Mouse (Mus musculus) embryonic fibroblast, embryonic 13.5 days (primary cell): ENCODE measurements around the gene Pheta2. TPM values are rescaled to one million over a fixed set of nuclear protein-coding genes. Genes with fewer than 3 reads are reported as not detected.
"Not testable (repeated sequence)": the region's sequence is repeated elsewhere in the genome, so short reads cannot be mapped to it uniquely, and the experiment has no call there.

Source experiments
- H3K27ac ChIP-seq: 2 replicates; pipeline ENCODE4 v1.5.1; 2012; ENCODE audit warnings: low read length, control low read depth, inconsistent platforms; ENCODE audit not compliant: insufficient read depth
- H3K4me1 ChIP-seq: 2 replicates; pipeline ENCODE4 v1.6.1; 2011; ENCODE audit warnings: low read length; ENCODE audit not compliant: control insufficient read depth, insufficient read depth
- H3K4me3 ChIP-seq: 2 replicates; pipeline ENCODE4 v1.5.1; 2011; ENCODE audit warnings: mild to moderate bottlenecking, control low read depth, low read length; ENCODE audit not compliant: insufficient read depth
- CTCF ChIP-seq: IDR thresholded peaks from 2 replicates; pipeline ENCODE4 v1.5.1; 2011; ENCODE audit warnings: mild to moderate bottlenecking, control low read depth, low read length, moderate library complexity, borderline replicate concordance; ENCODE audit not compliant: insufficient read depth
- POLR2A ChIP-seq: IDR thresholded peaks from 2 replicates; pipeline ENCODE4 v1.6.1; 2011; ENCODE audit warnings: low read depth, mild to moderate bottlenecking, control low read depth, low read length, moderate library complexity
- polyA plus RNA-seq: library from polyadenylated mRNA; stranded (reverse); fragments of >200 nt; gene quantifications from 2 replicates; pipeline ENCODE4 v1.2.4, GENCODE M21; 2011; ENCODE audit warnings: low read depth; ENCODE audit not compliant: missing spikeins, insufficient read length

Gene Pheta2
- polyA plus RNA-seq, 1 experiment = 8.1 TPM

GRCm38 (mm10) chr15:82377701-82378100 lies 39.0 kb downstream of the Pheta2 start:
- H3K4me3 ChIP-seq = no peak overlapping the region
- H3K4me1 ChIP-seq = 0 out of 2 replicates have a peak, but pooled peaks cover 4% of the 10 kb centered on the region
- no peak overlapping the region for H3K27ac ChIP-seq
- TF ChIP-seq CTCF (no peak), POLR2A (no peak)

- Histone ChIP-seq H3K4me1 (0 out of 2 replicates have a peak, but pooled peaks cover 4% of the 10 kb centered on the region), H3K4me3 (no peak overlapping the region), H3K27ac (0 out of 2 replicates have a peak overlapping the region, but pooled peaks have one; percentile 20)
- no peak for TF ChIP-seq POLR2A
- no peak for TF ChIP-seq CTCF
These were observed 39.8 kb downstream of the Pheta2 start for GRCm38 (mm10) chr15:82378261-82379180.

- H3K4me3 ChIP-seq = peak overlapping the region; percentile 46
- 0 out of 2 replicates have a peak, but pooled peaks cover 4% of the 10 kb centered on the region for H3K4me1 ChIP-seq
- no peak for TF ChIP-seq CTCF
- TF ChIP-seq POLR2A = no peak
- H3K27ac ChIP-seq = no peak overlapping the region
These were observed 40.7 kb downstream of the Pheta2 start for GRCm38 (mm10) chr15:82379511-82379870.

GRCm38 (mm10) chr15:82379871-82380713 lies 41.4 kb downstream of the Pheta2 start, which contains the start of gene Cyp2d22:
TSS of gene Cyp2d22 (minus strand) at chr15:82380260.
- Histone ChIP-seq H3K4me3 (peak within 1 kb of the TSS; percentile 46), H3K4me1 (0 out of 2 replicates have a peak, but pooled peaks cover 4% of the 10 kb centered on the region), H3K27ac (no peak within 1 kb of the TSS)
- peak; percentile 41; the same call in 1 of the 2 replicates for TF ChIP-seq POLR2A
- no peak for TF ChIP-seq CTCF

GRCm38 (mm10) chr15:82380714-82381062 lies 41.9 kb downstream of the Pheta2 start:
- H3K27ac ChIP-seq = no peak overlapping the region
- TF ChIP-seq CTCF (no peak), POLR2A (no peak)
- 0 out of 2 replicates have a peak, but pooled peaks cover 4% of the 10 kb centered on the region for H3K4me1 ChIP-seq
- peak overlapping the region; percentile 15; the same call in 1 of the 2 replicates for H3K4me3 ChIP-seq

- TF ChIP-seq CTCF = no peak
- no peak for TF ChIP-seq POLR2A
- H3K4me3 ChIP-seq = no peak overlapping the region
- no peaks in the 10 kb centered on the region for H3K4me1 ChIP-seq
- no peak overlapping the region for H3K27ac ChIP-seq
These were observed 43.7 kb downstream of the Pheta2 start for GRCm38 (mm10) chr15:82382441-82382840.

- H3K27ac ChIP-seq = no peak overlapping the region
- no peak overlapping the region for H3K4me3 ChIP-seq
- H3K4me1 ChIP-seq = no peaks in the 10 kb centered on the region
- TF ChIP-seq CTCF (no peak), POLR2A (no peak)
These were observed 47.0 kb downstream of the Pheta2 start for GRCm38 (mm10) chr15:82385729-82386128.

GRCm38 (mm10) chr15:82389916-82390315 lies 51.2 kb downstream of the Pheta2 start:
- not testable (repeated sequence) for H3K4me1 ChIP-seq, H3K27ac ChIP-seq, H3K4me3 ChIP-seq

GRCm38 (mm10) chr15:82393922-82394321 lies 55.2 kb downstream of the Pheta2 start, which contains the start of gene Cyp2d11:
TSS of gene Cyp2d11 (minus strand) at chr15:82394022.
- not testable (repeated sequence) for H3K4me1 ChIP-seq, H3K4me3 ChIP-seq, H3K27ac ChIP-seq

Other genes starting within 250 kb of the Pheta2 start
- 15.0 and 18.6 TPM in 2 replicates for gene Ccdc134, start 211.0 kb upstream of the Pheta2 start, polyA plus RNA-seq
- 86.4 and 87.3 TPM in 2 replicates for gene Srebf2, start 191.8 kb upstream of the Pheta2 start, polyA plus RNA-seq
- gene Shisa8, start 126.1 kb upstream of the Pheta2 start, polyA plus RNA-seq = not detected in 2 replicates
- not detected in 2 replicates for gene Tnfrsf13c, start 114.6 kb upstream of the Pheta2 start, polyA plus RNA-seq
- 13.1 and 16.1 TPM in 2 replicates for gene Cenpm, start 94.2 kb upstream of the Pheta2 start, polyA plus RNA-seq
- not detected in 2 replicates for gene 1500009C09Rik, start 86.5 kb upstream of the Pheta2 start, polyA plus RNA-seq
- 1.6 and 2.8 TPM in 2 replicates for gene Sept3, start 64.0 kb upstream of the Pheta2 start, polyA plus RNA-seq
- gene Wbp2nl, start 40.0 kb upstream of the Pheta2 start, polyA plus RNA-seq = not detected in 2 replicates
- gene Naga, start within 50 bp of the Pheta2 start, polyA plus RNA-seq = 42.6 and 42.8 TPM in 2 replicates
- 99.2 and 103 TPM in 2 replicates for gene Smdt1, start within 50 bp of the Pheta2 start, polyA plus RNA-seq
- 154 and 171 TPM in 2 replicates for gene Ndufa6, start 15.4 kb downstream of the Pheta2 start, polyA plus RNA-seq
- gene Cyp2d22, start 41.3 kb downstream of the Pheta2 start, polyA plus RNA-seq = 4.4 and 4.9 TPM in 2 replicates
- not detected in 2 replicates for gene Cyp2d11, start 55.1 kb downstream of the Pheta2 start, polyA plus RNA-seq
- gene Cyp2d10, start 68.3 kb downstream of the Pheta2 start, polyA plus RNA-seq = not detected in 2 replicates
- gene Cyp2d9, start 94.5 kb downstream of the Pheta2 start, polyA plus RNA-seq = not detected in 2 replicates
- not detected in 2 replicates for gene Cyp2d12, start 216.1 kb downstream of the Pheta2 start, polyA plus RNA-seq